Mouse (Mus musculus) heart, embryonic 15.5 days (tissue): ENCODE data around the gene Nr2e3. TPM values are rescaled to one million over a fixed set of nuclear protein-coding genes. Genes with fewer than 3 reads are reported as not detected.

Source experiments
- ATAC-seq: fragments of 200-750 bp; cut with Nextera tagmentation; replicated peaks from 2 replicates; pipeline ENCODE4 v1.8.0; 2017; ENCODE audit warnings: low read depth, moderate TSS enrichment; ENCODE audit not compliant: insufficient number of reproducible peaks, insufficient read depth, low FRiP score
- H3K27ac ChIP-seq: fragments of 300-500 bp; sonication (generic); 2 replicates; pipeline ENCODE4 v1.5.1; 2015; ENCODE audit warnings: mild to moderate bottlenecking, inconsistent platforms
- H3K27me3 ChIP-seq: fragments of 300-500 bp; sonication (generic); 2 replicates; pipeline ENCODE4 v1.6.1; 2015; ENCODE audit warnings: inconsistent platforms
- H3K36me3 ChIP-seq: fragments of 300-500 bp; sonication (generic); 2 replicates; pipeline ENCODE4 v1.6.1; 2015; ENCODE audit warnings: mild to moderate bottlenecking, inconsistent platforms
- H3K4me1 ChIP-seq: fragments of 300-500 bp; sonication (generic); replicated peaks from 2 replicates; pipeline ENCODE4 v1.6.1; 2015; ENCODE audit warnings: inconsistent platforms
- H3K4me2 ChIP-seq: fragments of 300-500 bp; sonication (generic); 2 replicates; pipeline ENCODE4 v1.6.1; 2015; ENCODE audit warnings: inconsistent platforms, mild to moderate bottlenecking, moderate library complexity
- H3K4me3 ChIP-seq: fragments of 300-500 bp; sonication (generic); 2 replicates; pipeline ENCODE4 v1.5.1; 2015; ENCODE audit warnings: mild to moderate bottlenecking, inconsistent platforms
- H3K9ac ChIP-seq: fragments of 300-500 bp; sonication (generic); 2 replicates; pipeline ENCODE4 v1.6.1; 2015; ENCODE audit warnings: mild to moderate bottlenecking, inconsistent platforms
- H3K9me3 ChIP-seq: fragments of 300-500 bp; sonication (generic); replicated peaks from 2 replicates; pipeline ENCODE4 v1.6.1; 2016; ENCODE audit warnings: inconsistent platforms
- WGBS: fragments of 180-500 bp; shearing (Covaris S2); methylation state at CpG from one replicate; pipeline ENCODE4 v1.1.7; 2015; ENCODE audit warnings: mixed read lengths; 5-methylcytosine and 5-hydroxymethylcytosine counted together
- polyA plus RNA-seq: library from polyadenylated mRNA; unstranded; fragments of >200 nt; fragmentation: Nextera tagmentation; extraction: Ambion mirVana; gene quantifications from 2 replicates; pipeline ENCODE4 v1.2.1, GENCODE M21; 2015

The Nr2e3 gene
- polyA plus RNA-seq, 1 experiment from 2014 or later: not detected

DNA sequence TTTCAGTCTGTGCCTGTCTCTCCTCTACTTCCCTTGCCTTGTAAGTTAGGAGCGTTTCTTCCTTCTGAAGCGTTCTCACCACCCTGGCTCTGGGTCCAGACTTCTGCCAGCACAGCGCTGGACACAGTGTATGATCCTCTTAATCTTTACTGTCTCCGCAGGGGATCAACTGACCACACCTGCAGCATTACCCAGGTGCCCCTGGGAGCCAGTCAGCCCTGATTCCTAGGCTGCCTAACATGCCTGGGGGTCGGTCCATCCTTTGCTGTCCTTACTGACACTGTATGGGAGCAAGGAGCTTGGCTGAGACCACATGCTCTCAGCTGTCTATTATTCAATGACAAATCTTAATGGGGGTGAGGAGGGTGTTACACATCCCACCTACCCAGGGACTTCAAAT lies 10.5 kb downstream of the Nr2e3 start:
- H3K27me3 ChIP-seq: no peaks in the 10 kb centered on the region
- no peak overlapping the region for H3K4me2 ChIP-seq
- no peaks in the 10 kb centered on the region for H3K9me3 ChIP-seq
- H3K27ac ChIP-seq: no peak overlapping the region
- no peaks in the 10 kb centered on the region for H3K36me3 ChIP-seq
- no peak overlapping the region for H3K9ac ChIP-seq
- 83% methylated on average over 5 of the region's 5 CpGs for WGBS
- no peak for ATAC-seq
- peaks cover 5% of the 10 kb centered on the region for H3K4me1 ChIP-seq
- H3K4me3 ChIP-seq: no peak overlapping the region

DNA sequence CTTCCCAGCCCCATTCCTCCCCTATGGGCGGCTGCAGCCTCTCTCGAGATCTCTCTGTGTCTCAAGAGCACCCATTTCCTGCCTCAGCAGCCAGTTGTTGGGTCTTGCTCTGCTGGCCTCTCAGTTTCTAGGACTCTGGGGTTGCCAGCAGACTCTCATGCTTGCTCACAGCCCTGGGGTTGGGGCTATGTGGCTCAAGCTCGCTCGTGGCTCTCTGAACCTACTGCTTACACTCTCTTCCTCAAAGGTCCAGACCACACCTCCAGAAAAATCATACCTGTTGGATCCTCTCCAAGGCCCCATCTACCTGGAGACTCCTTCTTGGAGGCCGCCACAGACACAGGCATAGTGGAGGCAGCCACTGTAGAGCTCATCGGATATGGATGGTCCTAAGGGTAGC lies 10.9 kb downstream of the Nr2e3 start:
- Histone ChIP-seq H3K36me3 (no peaks in the 10 kb centered on the region), H3K9me3 (no peaks in the 10 kb centered on the region), H3K27ac (no peak overlapping the region), H3K4me2 (no peak overlapping the region), H3K4me1 (peaks cover 4% of the 10 kb centered on the region), H3K27me3 (no peaks in the 10 kb centered on the region), H3K9ac (no peak overlapping the region), H3K4me3 (no peak overlapping the region)
- ATAC-seq: no peak
- WGBS: 76% methylated on average over 6 of the region's 6 CpGs

DNA sequence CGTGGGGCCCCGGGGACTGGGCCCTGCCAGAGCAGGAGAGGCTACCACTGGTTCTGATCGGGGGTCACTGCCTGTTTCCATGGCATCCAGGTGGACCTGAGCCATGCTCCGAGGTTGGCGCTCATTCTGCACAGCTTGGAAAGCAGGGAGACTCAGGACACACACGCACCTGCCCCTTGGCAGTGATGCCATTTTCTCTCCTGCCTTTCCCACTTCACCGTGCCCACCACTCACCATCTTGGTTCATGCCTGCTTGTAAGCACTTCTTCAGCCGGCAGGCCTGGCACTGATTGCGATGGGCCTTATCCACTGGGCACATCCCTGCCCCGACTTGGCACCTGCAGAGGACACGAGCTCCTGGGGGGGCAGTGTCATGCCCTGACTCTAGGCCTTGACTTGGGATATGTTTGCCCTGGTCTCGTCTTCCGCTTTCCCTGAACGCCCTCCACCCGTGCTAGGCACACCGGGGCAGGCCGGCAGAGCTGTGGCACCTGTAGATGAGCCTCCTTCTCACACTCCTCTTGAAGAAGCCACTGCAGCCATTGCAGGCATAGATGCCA lies 11.7 kb downstream of the Nr2e3 start:
- H3K9ac ChIP-seq: no peak overlapping the region
- ATAC-seq: no peak
- H3K4me2 ChIP-seq: no peak overlapping the region
- no peaks in the 10 kb centered on the region for H3K27me3 ChIP-seq
- H3K4me3 ChIP-seq: no peak overlapping the region
- H3K9me3 ChIP-seq: no peaks in the 10 kb centered on the region
- no peaks in the 10 kb centered on the region for H3K36me3 ChIP-seq
- 86% methylated on average over 17 of the region's 17 CpGs for WGBS
- no peak overlapping the region for H3K27ac ChIP-seq
- H3K4me1 ChIP-seq: peaks cover 4% of the 10 kb centered on the region

DNA sequence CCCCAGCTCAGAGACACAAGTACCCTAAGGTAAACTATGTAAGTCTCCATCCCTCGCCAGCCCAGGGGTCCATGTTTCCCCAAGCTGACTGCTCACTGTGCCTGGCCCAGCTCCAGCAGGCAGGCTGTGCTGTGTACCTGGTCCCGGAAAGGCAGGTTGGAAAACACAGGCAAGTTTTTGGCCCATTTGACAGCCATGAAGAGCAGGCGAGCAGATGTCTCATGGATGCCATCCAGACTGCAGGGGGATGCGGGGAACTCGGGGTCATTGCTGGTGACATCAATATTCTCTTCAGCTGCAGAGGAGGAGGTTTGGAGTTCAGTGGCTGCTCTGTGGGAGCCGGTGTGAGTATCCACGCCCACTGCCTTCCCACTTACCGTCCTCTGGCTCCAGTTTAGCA lies 12.2 kb downstream of the Nr2e3 start:
- H3K9ac ChIP-seq: no peak overlapping the region
- no peak for ATAC-seq
- 52% methylated on average over 8 of the region's 8 CpGs for WGBS
- H3K27me3 ChIP-seq: no peaks in the 10 kb centered on the region
- H3K36me3 ChIP-seq: no peaks in the 10 kb centered on the region
- H3K4me2 ChIP-seq: no peak overlapping the region
- H3K4me1 ChIP-seq: peaks cover 4% of the 10 kb centered on the region
- no peak overlapping the region for H3K4me3 ChIP-seq
- no peaks in the 10 kb centered on the region for H3K9me3 ChIP-seq
- H3K27ac ChIP-seq: no peak overlapping the region

DNA sequence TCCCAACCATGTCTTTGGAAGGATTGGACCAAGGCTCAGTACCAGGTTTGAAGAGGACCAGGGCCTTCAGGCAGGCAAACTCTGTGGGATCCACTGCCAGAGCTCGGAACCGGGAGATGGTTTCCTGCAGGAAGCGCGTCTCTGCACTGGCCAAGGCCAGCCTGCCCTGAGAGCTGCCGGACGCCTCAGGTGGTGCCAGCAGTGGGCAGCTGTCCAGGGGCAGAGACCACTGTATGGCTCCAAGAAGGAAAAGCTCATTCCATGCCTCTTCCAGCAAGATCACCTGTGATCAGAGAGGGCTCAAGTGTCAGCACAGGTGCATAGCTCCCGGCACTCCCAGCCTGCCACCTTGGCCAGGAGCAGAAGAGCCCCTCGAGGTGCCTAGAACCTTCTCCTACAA lies 13.2 kb downstream of the Nr2e3 start:
- H3K27ac ChIP-seq: no peak overlapping the region
- no peaks in the 10 kb centered on the region for H3K9me3 ChIP-seq
- no peak overlapping the region for H3K4me3 ChIP-seq
- no peak for ATAC-seq
- no peak overlapping the region for H3K4me2 ChIP-seq
- WGBS: 80% methylated on average over 8 of the region's 8 CpGs
- no peaks in the 10 kb centered on the region for H3K27me3 ChIP-seq
- no peak overlapping the region for H3K9ac ChIP-seq
- no peaks in the 10 kb centered on the region for H3K36me3 ChIP-seq
- H3K4me1 ChIP-seq: peaks cover 5% of the 10 kb centered on the region

DNA sequence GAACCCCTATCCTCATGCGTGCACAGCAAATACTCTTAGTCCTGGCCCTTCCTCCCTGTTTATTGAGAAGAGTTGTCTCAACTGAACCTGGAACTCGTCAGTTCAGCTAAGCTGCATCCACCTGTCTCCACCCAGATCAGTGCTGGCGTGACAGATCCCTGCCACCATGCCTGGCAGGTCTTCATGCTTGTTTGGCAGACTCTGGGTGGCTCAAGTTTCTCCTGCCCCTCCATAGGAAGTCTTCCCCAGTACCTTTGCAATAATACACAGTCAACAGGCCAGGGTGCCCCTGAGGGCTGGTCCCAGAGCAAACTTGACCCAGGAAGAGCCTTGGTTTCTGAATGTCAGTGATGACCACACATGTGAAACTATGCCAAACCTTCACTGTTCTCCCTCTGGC lies 15.2 kb downstream of the Nr2e3 start:
- peaks cover 15% of the 10 kb centered on the region for H3K4me1 ChIP-seq
- H3K9ac ChIP-seq: no peak overlapping the region
- no peaks in the 10 kb centered on the region for H3K27me3 ChIP-seq
- H3K36me3 ChIP-seq: no peaks in the 10 kb centered on the region
- H3K4me2 ChIP-seq: no peak overlapping the region
- H3K27ac ChIP-seq: no peak overlapping the region
- WGBS: 80% methylated on average over 3 of the region's 3 CpGs
- no peaks in the 10 kb centered on the region for H3K9me3 ChIP-seq
- H3K4me3 ChIP-seq: no peak overlapping the region
- no peak for ATAC-seq

DNA sequence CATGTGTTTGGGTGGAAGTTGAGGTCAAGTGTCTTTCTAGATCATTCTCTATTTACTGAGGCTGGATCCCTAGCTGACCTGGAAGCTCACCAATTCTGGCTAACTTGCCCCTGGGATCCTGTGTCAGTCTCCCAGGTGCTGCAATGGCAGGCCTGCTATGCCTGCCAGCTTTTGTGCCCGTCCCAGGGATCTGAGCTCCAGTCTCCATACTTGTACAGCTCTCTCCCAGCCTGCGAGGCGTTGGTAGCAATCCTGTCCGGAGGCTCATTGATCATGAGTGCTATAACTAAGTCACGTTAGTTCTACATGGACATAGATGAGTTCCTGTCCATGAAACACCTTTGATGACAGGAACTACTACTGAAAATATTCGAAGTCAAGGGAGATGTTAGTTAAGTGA lies 16.6 kb downstream of the Nr2e3 start:
- H3K27me3 ChIP-seq: no peaks in the 10 kb centered on the region
- WGBS: 87% methylated on average over 6 of the region's 6 CpGs
- peaks cover 15% of the 10 kb centered on the region for H3K4me1 ChIP-seq
- ATAC-seq: no peak
- no peak overlapping the region for H3K4me3 ChIP-seq
- H3K4me2 ChIP-seq: no peak overlapping the region
- H3K27ac ChIP-seq: no peak overlapping the region
- no peaks in the 10 kb centered on the region for H3K9me3 ChIP-seq
- no peak overlapping the region for H3K9ac ChIP-seq
- no peaks in the 10 kb centered on the region for H3K36me3 ChIP-seq

DNA sequence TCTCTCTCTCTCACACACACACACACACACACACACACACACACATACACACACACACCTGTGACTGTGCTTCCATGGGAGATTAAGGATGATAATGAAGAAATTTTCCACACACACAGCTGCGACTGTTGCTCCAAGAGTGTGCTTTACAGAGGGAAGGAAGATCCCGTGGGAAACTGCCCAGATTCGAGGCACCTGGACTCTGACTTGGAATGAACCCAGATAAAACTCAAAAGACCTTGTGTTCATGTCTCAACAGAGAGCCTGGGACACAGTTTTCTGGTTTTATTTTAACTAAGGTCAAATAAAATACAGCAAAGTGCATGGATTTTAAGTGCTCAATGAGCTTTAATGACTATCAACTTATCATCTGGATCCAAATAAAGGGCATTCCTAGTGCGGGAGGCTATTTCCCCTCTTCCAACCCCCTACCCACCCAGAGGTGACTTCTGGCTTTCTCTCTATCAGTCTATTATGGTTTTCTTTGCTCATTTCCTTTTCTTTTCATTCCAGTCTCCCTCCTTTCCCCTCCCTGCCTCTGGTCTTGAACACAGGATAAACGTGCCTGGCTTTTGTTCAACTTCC lies 17.9 kb downstream of the Nr2e3 start:
- no peaks in the 10 kb centered on the region for H3K27me3 ChIP-seq
- no peak overlapping the region for H3K9ac ChIP-seq
- no peak overlapping the region for H3K4me2 ChIP-seq
- H3K4me3 ChIP-seq: no peak overlapping the region
- ATAC-seq: no peak
- peaks cover 15% of the 10 kb centered on the region for H3K4me1 ChIP-seq
- H3K9me3 ChIP-seq: no peaks in the 10 kb centered on the region
- WGBS: 44% methylated on average over 5 of the region's 5 CpGs
- H3K27ac ChIP-seq: no peak overlapping the region
- H3K36me3 ChIP-seq: no peaks in the 10 kb centered on the region

DNA sequence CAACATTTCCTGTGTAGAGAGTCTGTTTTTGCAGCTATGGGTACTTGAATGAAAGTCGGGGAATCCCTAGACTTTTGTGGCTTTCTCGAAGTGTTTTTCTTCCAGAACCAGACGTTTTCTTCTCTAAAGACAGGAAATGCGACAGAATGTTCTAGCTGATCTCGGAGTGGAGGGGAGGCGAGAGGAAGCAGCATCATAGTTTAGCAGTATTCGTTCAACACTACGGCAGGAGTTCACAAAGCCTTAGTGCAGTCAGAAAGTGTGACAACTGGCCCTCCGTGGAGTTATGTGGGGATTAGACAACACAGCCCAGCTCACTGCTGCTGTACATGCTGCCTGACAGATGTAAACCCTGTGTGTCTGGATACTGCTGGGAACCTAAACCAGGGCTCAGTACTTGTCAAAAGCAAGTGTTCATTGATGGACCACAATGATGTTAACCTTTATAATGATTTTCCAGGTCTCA lies 18.5 kb downstream of the Nr2e3 start:
- H3K4me2 ChIP-seq: peak overlapping the region; percentile 25; the same call in 1 of the 2 replicates

DNA sequence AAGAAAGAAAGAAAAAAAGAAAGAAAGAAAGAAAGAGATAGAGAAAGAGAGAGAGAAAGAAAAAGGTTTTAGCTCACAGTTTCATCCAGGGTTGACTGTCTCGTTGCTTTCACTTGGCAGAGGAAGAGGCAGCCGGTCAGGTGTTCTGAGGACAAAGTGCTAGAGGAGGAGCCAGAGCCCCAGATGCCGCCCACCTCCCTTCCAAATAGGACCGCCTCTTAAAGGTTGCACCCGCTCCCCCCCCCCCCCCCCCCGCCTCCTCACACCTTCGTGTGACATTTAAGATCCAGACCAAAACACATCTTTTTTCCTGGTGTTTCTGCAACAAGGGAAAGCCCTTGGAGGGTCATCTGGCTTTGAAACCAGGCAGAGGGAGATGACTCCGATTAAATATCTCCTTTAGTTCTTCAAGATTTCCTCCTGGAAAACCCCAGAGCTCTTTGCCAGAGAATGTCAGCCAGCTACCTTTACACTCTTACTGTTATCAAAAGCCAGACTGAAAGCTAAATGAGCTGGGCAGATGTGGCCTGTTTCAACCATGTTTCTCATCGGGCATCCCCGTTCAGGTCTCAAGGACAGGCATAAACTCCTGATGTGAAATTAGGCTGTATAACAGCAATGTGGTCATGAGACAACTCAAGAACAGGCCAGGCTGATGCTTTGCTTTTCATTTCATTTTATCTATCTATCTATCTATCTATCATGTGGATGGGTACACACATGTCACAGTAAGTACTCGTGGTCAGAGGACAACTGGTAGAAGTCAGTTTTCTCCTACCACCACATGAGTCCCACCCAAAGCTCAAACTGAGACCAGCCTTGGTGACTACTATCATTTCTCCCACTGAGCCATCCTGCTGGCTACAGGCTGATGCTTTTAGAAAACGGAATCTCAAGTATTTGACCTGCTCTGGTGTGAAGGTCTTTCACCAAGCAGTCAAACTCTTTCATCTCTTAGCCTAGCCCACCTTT lies 19.3 kb downstream of the Nr2e3 start:
- peak overlapping the region; percentile 25; the same call in 1 of the 2 replicates for H3K4me2 ChIP-seq
- 59% methylated on average over 12 of the region's 12 CpGs for WGBS
- H3K27ac ChIP-seq: 0 out of 2 replicates have a peak overlapping the region, but pooled peaks have one; percentile 31
- no peaks in the 10 kb centered on the region for H3K36me3 ChIP-seq
- no peaks in the 10 kb centered on the region for H3K27me3 ChIP-seq
- peaks cover 15% of the 10 kb centered on the region for H3K4me1 ChIP-seq
- H3K4me3 ChIP-seq: no peak overlapping the region
- no peak overlapping the region for H3K9ac ChIP-seq
- no peaks in the 10 kb centered on the region for H3K9me3 ChIP-seq
- no peak for ATAC-seq

More for the DNA sequence above, 18.5 kb downstream of the Nr2e3 start:
- Histone ChIP-seq H3K9ac (no peak overlapping the region), H3K4me3 (no peak overlapping the region), H3K36me3 (no peaks in the 10 kb centered on the region), H3K27ac (0 out of 2 replicates have a peak overlapping the region, but pooled peaks have one; percentile 31), H3K4me1 (peaks cover 15% of the 10 kb centered on the region), H3K9me3 (no peaks in the 10 kb centered on the region), H3K27me3 (no peaks in the 10 kb centered on the region)
- WGBS: 22% methylated on average over 9 of the region's 9 CpGs
- ATAC-seq: no peak

DNA sequence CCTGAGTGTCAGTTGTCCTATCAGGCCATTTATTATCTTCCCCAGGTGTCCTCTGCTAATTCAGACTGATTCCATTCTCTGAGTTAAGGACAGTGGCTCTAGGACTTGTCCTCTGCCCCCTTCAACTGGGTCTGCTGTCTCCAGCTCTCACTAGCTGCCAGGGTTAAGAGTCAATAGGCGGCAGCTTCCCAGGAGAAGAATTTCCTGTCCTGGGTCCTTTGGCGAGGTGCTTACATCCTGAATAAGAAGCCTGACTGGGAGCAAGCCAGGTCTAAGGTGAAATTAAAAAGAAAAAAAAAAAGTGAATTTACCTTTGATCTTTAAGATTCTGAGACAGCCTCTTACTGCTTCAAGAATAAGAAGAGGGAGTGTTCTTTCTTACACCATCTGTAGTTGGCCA lies 20.8 kb downstream of the Nr2e3 start:
- Histone ChIP-seq H3K36me3 (no peaks in the 10 kb centered on the region), H3K9me3 (no peaks in the 10 kb centered on the region), H3K27me3 (no peaks in the 10 kb centered on the region), H3K4me2 (no peak overlapping the region), H3K27ac (no peak overlapping the region), H3K9ac (no peak overlapping the region), H3K4me3 (no peak overlapping the region), H3K4me1 (peaks cover 15% of the 10 kb centered on the region)
- 52% methylated on average over 2 of the region's 2 CpGs for WGBS
- no peak for ATAC-seq
